Mouse (Mus musculus) lung, embryonic 14.5 days (tissue): Measurements from ENCODE around the gene Ahnak. TPM values are rescaled to one million over a fixed set of nuclear protein-coding genes. Genes with fewer than 3 reads are reported as not detected.

ENCODE experiments used
- ATAC-seq: fragments of 200-750 bp; cut with Nextera tagmentation; 2 replicates; pipeline ENCODE4 v1.8.0; 2017; ENCODE audit warnings: mild to moderate bottlenecking, moderate TSS enrichment, moderate library complexity; ENCODE audit not compliant: insufficient read depth
- DNase-seq: peaks from one replicate; pipeline ENCODE4 v3.0.0-alpha.2; 2015
- H3K27ac ChIP-seq: fragments of 300-500 bp; sonication (generic); 2 replicates; pipeline ENCODE4 v1.5.1; 2014; ENCODE audit warnings: low read depth, mild to moderate bottlenecking, moderate library complexity
- H3K27me3 ChIP-seq: fragments of 300-500 bp; sonication (generic); 2 replicates; pipeline ENCODE4 v1.6.1; 2014; ENCODE audit warnings: low read length, control low read depth; ENCODE audit not compliant: insufficient read depth
- H3K36me3 ChIP-seq: fragments of 300-500 bp; sonication (generic); 2 replicates; pipeline ENCODE4 v1.6.1; 2014; ENCODE audit warnings: control low read depth; ENCODE audit not compliant: insufficient read depth
- H3K4me1 ChIP-seq: fragments of 300-500 bp; sonication (generic); 2 replicates; pipeline ENCODE4 v1.6.1; 2014; ENCODE audit warnings: antibody characterized with exemption, control low read depth; ENCODE audit not compliant: insufficient read depth
- H3K4me2 ChIP-seq: fragments of 300-500 bp; sonication (generic); 2 replicates; pipeline ENCODE4 v1.6.1; 2014; ENCODE audit warnings: mild to moderate bottlenecking
- H3K4me3 ChIP-seq: fragments of 300-500 bp; sonication (generic); 2 replicates; pipeline ENCODE4 v1.5.1; 2014; ENCODE audit warnings: low read depth, low read length
- H3K9ac ChIP-seq: fragments of 300-500 bp; sonication (generic); 2 replicates; pipeline ENCODE4 v1.6.1; 2014
- H3K9me3 ChIP-seq: fragments of 300-500 bp; sonication (generic); 2 replicates; pipeline ENCODE4 v1.6.1; 2016; ENCODE audit warnings: low read depth, low read length, control low read depth
- CTCF ChIP-seq: IDR thresholded peaks from 2 replicates; pipeline ENCODE4 v1.5.1; 2016; ENCODE audit warnings: antibody characterized with exemption, low read depth
- WGBS: fragments of 180-500 bp; shearing (Covaris S2); extraction: QIAGEN DNeasy Blood & Tissue Kit; methylation state at CpG from one replicate; pipeline ENCODE4 v1.1.7; 2014; 5-methylcytosine and 5-hydroxymethylcytosine counted together
- polyA plus RNA-seq: library from polyadenylated mRNA; unstranded; fragments of >200 nt; fragmentation: Nextera tagmentation; extraction: Ambion mirVana; gene quantifications from 2 replicates; pipeline ENCODE4 v1.2.1, GENCODE M21; 2014

Gene Ahnak
- polyA plus RNA-seq, 1 experiment from 2014 or later: 14.9 TPM

DNA sequence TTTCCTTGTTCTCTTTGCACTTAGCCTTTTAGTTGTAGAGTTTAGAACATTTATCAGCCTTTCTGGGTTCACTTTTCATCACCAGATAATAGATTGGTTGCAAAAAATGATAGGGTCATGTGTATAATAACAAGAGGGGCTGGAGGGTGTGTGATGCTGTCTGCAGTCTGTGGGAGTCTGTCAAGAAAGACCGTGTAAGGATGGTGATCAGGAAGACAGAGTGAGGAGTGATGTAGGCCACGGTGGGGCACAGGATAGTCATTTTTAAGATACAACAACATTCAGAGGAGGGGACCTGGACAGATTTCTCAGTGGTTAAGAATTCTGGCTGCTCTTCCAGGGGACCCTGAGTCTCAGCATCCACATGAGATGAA, 83.1 kb downstream of the Ahnak start:
- TF ChIP-seq CTCF: no peak
- Histone ChIP-seq H3K4me3 (no peak overlapping the region), H3K36me3 (no peaks in the 10 kb centered on the region), H3K4me1 (peaks cover 33% of the 10 kb centered on the region), H3K9me3 (no peaks in the 10 kb centered on the region), H3K27me3 (no peaks in the 10 kb centered on the region), H3K27ac (peak overlapping the region; percentile 84), H3K9ac (no peak overlapping the region), H3K4me2 (no peak overlapping the region)
- ATAC-seq: no peak
- WGBS: 54% methylated on average over 2 of the region's 2 CpGs
- DNase-seq: no peak

GRCm38 (mm10) chr19:9073776-9074411, 84.8 kb downstream of the Ahnak start:
- H3K4me1 ChIP-seq: peaks cover 33% of the 10 kb centered on the region
- ATAC-seq: no peak
- peak overlapping the region; percentile 37; the same call in 1 of the 2 replicates for H3K27ac ChIP-seq
- H3K4me3 ChIP-seq: no peak overlapping the region
- H3K4me2 ChIP-seq: no peak overlapping the region
- H3K9me3 ChIP-seq: no peaks in the 10 kb centered on the region
- DNase-seq: no peak
- H3K27me3 ChIP-seq: no peaks in the 10 kb centered on the region
- WGBS: 64% methylated on average over 12 of the region's 12 CpGs
- no peak for TF ChIP-seq CTCF
- no peaks in the 10 kb centered on the region for H3K36me3 ChIP-seq
- H3K9ac ChIP-seq: no peak overlapping the region

- peak overlapping the region; percentile 33; the same call in 1 of the 2 replicates for H3K27ac ChIP-seq
- WGBS: 57% methylated on average over 4 of the region's 4 CpGs
- no peak for ATAC-seq
These were observed 85.3 kb downstream of the Ahnak start for GRCm38 (mm10) chr19:9074424-9074823.

DNA sequence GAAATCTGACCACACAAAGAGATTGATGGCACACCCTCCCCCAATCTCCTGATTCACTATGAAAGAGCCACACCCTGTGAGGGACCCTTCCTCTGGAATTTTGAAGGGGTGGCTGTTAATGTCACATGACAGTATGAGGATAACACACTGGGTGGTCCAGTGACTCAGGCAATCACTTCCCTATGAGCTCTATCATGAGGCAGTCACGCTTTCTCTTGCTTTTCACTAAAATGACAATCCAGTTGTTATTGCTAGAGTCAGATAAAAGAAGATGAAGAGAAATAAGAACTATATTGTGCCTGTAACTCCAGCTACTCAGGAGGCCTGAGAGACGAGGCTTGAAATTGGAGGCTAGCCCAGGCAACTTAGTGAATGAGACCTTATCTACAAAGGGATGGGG, 86.5 kb downstream of the Ahnak start:
- ATAC-seq: no peak
- no peak for TF ChIP-seq CTCF
- WGBS: 48% methylated on average over 2 of the region's 2 CpGs
- Histone ChIP-seq H3K4me2 (no peak overlapping the region), H3K36me3 (no peaks in the 10 kb centered on the region), H3K4me1 (peaks cover 22% of the 10 kb centered on the region), H3K9ac (no peak overlapping the region), H3K4me3 (no peak overlapping the region), H3K27me3 (no peaks in the 10 kb centered on the region), H3K9me3 (no peaks in the 10 kb centered on the region), H3K27ac (no peak overlapping the region)
- no peak for DNase-seq

More at GRCm38 (mm10) chr19:9074424-9074823, 85.3 kb downstream of the Ahnak start:
- H3K9ac ChIP-seq: no peak overlapping the region
- no peak overlapping the region for H3K4me2 ChIP-seq
- H3K4me1 ChIP-seq: peaks cover 32% of the 10 kb centered on the region
- no peak for DNase-seq
- H3K27me3 ChIP-seq: no peaks in the 10 kb centered on the region
- no peak overlapping the region for H3K4me3 ChIP-seq
- TF ChIP-seq CTCF: no peak
- H3K36me3 ChIP-seq: no peaks in the 10 kb centered on the region
- H3K9me3 ChIP-seq: no peaks in the 10 kb centered on the region

GRCm38 (mm10) chr19:9076035-9076434, 87.0 kb downstream of the Ahnak start:
- no peak overlapping the region for H3K4me3 ChIP-seq
- H3K9me3 ChIP-seq: no peaks in the 10 kb centered on the region
- H3K27ac ChIP-seq: no peak overlapping the region
- WGBS: 87% methylated on average over 3 of the region's 3 CpGs
- peaks cover 18% of the 10 kb centered on the region for H3K4me1 ChIP-seq
- no peak for TF ChIP-seq CTCF
- H3K36me3 ChIP-seq: no peaks in the 10 kb centered on the region
- no peaks in the 10 kb centered on the region for H3K27me3 ChIP-seq
- H3K4me2 ChIP-seq: no peak overlapping the region
- ATAC-seq: no peak
- no peak overlapping the region for H3K9ac ChIP-seq
- DNase-seq: no peak

GRCm38 (mm10) chr19:9076982-9077660, 88.0 kb downstream of the Ahnak start:
- Histone ChIP-seq H3K27me3 (no peaks in the 10 kb centered on the region), H3K9me3 (no peaks in the 10 kb centered on the region), H3K27ac (no peak overlapping the region), H3K4me2 (no peak overlapping the region), H3K36me3 (no peaks in the 10 kb centered on the region), H3K9ac (no peak overlapping the region), H3K4me1 (peaks cover 9% of the 10 kb centered on the region; the same call in 1 of the 2 replicates), H3K4me3 (no peak overlapping the region)
- DNase-seq (no peak), ATAC-seq (no peak)
- TF ChIP-seq CTCF: no peak
- 68% methylated on average over 4 of the region's 4 CpGs for WGBS

DNA sequence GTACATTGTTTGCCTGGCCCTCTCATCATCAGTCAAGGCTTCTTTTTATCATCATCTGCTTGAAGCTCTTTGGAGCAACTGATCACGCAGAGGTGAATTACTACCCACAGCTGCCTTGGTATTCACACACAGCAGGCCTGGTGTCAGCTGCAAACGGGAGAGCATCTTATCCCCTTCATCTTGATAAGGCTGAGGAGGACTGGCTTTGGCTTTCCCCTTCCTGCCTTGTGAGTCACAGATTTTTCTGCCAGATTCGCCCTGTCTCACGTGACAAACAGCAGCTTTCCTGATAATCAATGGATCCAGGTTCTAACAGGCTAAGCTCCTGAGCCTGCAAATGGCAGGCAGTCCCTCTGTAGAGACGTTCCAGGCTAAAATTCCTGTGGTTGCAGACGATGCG, 90.8 kb downstream of the Ahnak start:
- Histone ChIP-seq H3K9ac (no peak overlapping the region), H3K9me3 (no peaks in the 10 kb centered on the region)

More for the DNA sequence above, 90.8 kb downstream of the Ahnak start:
- no peak for DNase-seq
- ATAC-seq: no peak
- 23% methylated on average over 7 of the region's 7 CpGs for WGBS
- Histone ChIP-seq H3K4me3 (no peak overlapping the region), H3K4me2 (no peak overlapping the region), H3K4me1 (no peaks in the 10 kb centered on the region), H3K36me3 (no peaks in the 10 kb centered on the region), H3K27me3 (no peaks in the 10 kb centered on the region), H3K27ac (no peak overlapping the region)
- no peak for TF ChIP-seq CTCF
